Mouse (Mus musculus): Measurements from ENCODE around the gene Frem2.

- TF ChIP-seq CTCF (IDR thresholded peaks at IDR 0.05; ENCODE audit: low read depth) (no peak), EP300 (IDR thresholded peaks at IDR 0.05; ENCODE audit: low read depth) (no peak)
Observed at GRCm38 (mm10) chr3:53599315-53599714, 57.8 kb downstream of the Frem2 start.

Data from liver, postnatal 0 days (tissue).